Mouse (Mus musculus): ENCODE measurements at regions not wholly inside any gene's neighbourhood (a gene's known extent, or its start where the extent isn't known, plus 50 kb on each side); places are given as distances from the start of the nearest gene placed in this dataset.

- no peak for DNase-seq
These were observed 115.7 kb downstream of the Gpam start for GRCm38 (mm10) chr19:55011341-55011740.

- DNase-seq, result no peak
These were observed 118.4 kb downstream of the Gpam start for GRCm38 (mm10) chr19:55008463-55009146.

- no peak for DNase-seq
These were observed 137.1 kb downstream of the Gpam start for GRCm38 (mm10) chr19:54989982-54990381.

- DNase-seq, result no peak
These were observed 142.5 kb downstream of the Gpam start for GRCm38 (mm10) chr19:54984541-54984940.

GRCm38 (mm10) chr19:54982801-54983200 is 144.2 kb downstream of the Gpam start:
- DNase-seq, result peak; percentile 10

GRCm38 (mm10) chr19:54971440-54972211 is 155.4 kb downstream of the Gpam start:
- DNase-seq, result no peak

GRCm38 (mm10) chr19:54958328-54958727 is 168.7 kb downstream of the Gpam start:
- DNase-seq, result peak; percentile 63

- DNase-seq, result no peak
These were observed 171.9 kb downstream of the Gpam start for GRCm38 (mm10) chr19:54955096-54955495.

GRCm38 (mm10) chr19:54952546-54952945 is 174.5 kb downstream of the Gpam start:
- DNase-seq, result peak; percentile 42

- DNase-seq, result no peak
These were observed 178.5 kb downstream of the Gpam start for GRCm38 (mm10) chr19:54948359-54949127.

GRCm38 (mm10) chr19:54947583-54947982 is 179.5 kb downstream of the Gpam start:
- no peak for DNase-seq

GRCm38 (mm10) chr19:54932579-54932978 is 194.5 kb downstream of the Gpam start:
- no peak for DNase-seq

GRCm38 (mm10) chr19:54925888-54926287 is 201.2 kb downstream of the Gpam start:
- no peak for DNase-seq

- no peak for DNase-seq
These were observed 207.4 kb downstream of the Gpam start for GRCm38 (mm10) chr19:54919597-54919996.

- DNase-seq, result no peak
These were observed 233.4 kb downstream of the Gpam start for GRCm38 (mm10) chr19:54893622-54894021.

GRCm38 (mm10) chr19:54867078-54867477 is 260.0 kb downstream of the Gpam start:
- no peak for DNase-seq

- no peak for DNase-seq
These were observed 271.8 kb downstream of the Gpam start for GRCm38 (mm10) chr19:54855190-54855589.

GRCm38 (mm10) chr19:54838231-54838630 is 288.8 kb downstream of the Gpam start:
- DNase-seq, result no peak

- no peak for DNase-seq
These were observed 290.6 kb downstream of the Gpam start for GRCm38 (mm10) chr19:54836451-54836850.

- no peak for DNase-seq
These were observed 304.9 kb downstream of the Gpam start for GRCm38 (mm10) chr19:54822161-54822560.

GRCm38 (mm10) chr19:54820587-54820986 is 306.5 kb downstream of the Gpam start:
- DNase-seq, result no peak

- DNase-seq, result no peak
These were observed 325.8 kb downstream of the Gpam start for GRCm38 (mm10) chr19:54801123-54801742.

Data from adrenal gland, adult 2 months (tissue).